Mouse (Mus musculus) gastrocnemius, adult 2 months (tissue): ENCODE measurements at regions not wholly inside any gene's neighbourhood (a gene's known extent, or its start where the extent isn't known, plus 50 kb on each side); places are given as distances from the start of the nearest gene placed in this dataset.
A peak's percentile ranks its signal among the peaks of the same experiment; 100 is the strongest.

Experiments used
- DNase-seq: peaks from one replicate; pipeline ENCODE4 v3.0.0; 2022
- H3K27ac ChIP-seq: fragments of 200-600 bp; 2 replicates; pipeline ENCODE4 v1.8.1; 2022; ENCODE audit warnings: mild to moderate bottlenecking
- H3K4me3 ChIP-seq: fragments of 200-600 bp; 2 replicates; pipeline ENCODE4 v1.8.1; 2022; ENCODE audit warnings: mild to moderate bottlenecking, moderate library complexity
- CTCF ChIP-seq: fragments of 200-600 bp; IDR thresholded peaks from 2 replicates; pipeline ENCODE4 v1.8.1; 2022; ENCODE audit warnings: antibody characterized with exemption, mild to moderate bottlenecking, moderate library complexity
- intact Hi-C: fragments of 180-260 bp; cut with DNase I; formaldehyde crosslinking; loops from one replicate; pipeline ENCODE4 v1.15.1; 2025

- Histone ChIP-seq H3K4me3 (peak overlapping the region; percentile 38), H3K27ac (no peak overlapping the region)
- DNase-seq = no peak
- intact Hi-C loops = no loop called here
- no peak for TF ChIP-seq CTCF
These were observed 77.5 kb downstream of the Nufip1 start for GRCm38 (mm10) chr14:76188105-76188645.

GRCm38 (mm10) chr14:76195324-76195723 is 84.6 kb downstream of the Nufip1 start:
- no peak for DNase-seq
- intact Hi-C loops = no loop called here
- no peak overlapping the region for H3K4me3 ChIP-seq
- TF ChIP-seq CTCF = no peak
- H3K27ac ChIP-seq = no peak overlapping the region

- intact Hi-C loops = no loop called here
- no peak for DNase-seq
- Histone ChIP-seq H3K27ac (no peak overlapping the region), H3K4me3 (no peak overlapping the region)
- no peak for TF ChIP-seq CTCF
These were observed 86.7 kb downstream of the Nufip1 start for GRCm38 (mm10) chr14:76197357-76197756.

GRCm38 (mm10) chr14:76198406-76198805 is 87.7 kb downstream of the Nufip1 start:
- TF ChIP-seq CTCF = no peak
- Histone ChIP-seq H3K27ac (no peak overlapping the region), H3K4me3 (no peak overlapping the region)
- intact Hi-C loops = no loop called here
- no peak for DNase-seq

GRCm38 (mm10) chr14:76202595-76202994 is 91.9 kb downstream of the Nufip1 start:
- TF ChIP-seq CTCF = no peak
- no peak overlapping the region for H3K27ac ChIP-seq

GRCm38 (mm10) chr14:76203135-76203534 is 92.4 kb downstream of the Nufip1 start:
- intact Hi-C loops = no loop called here
- DNase-seq = no peak
- Histone ChIP-seq H3K4me3 (no peak overlapping the region), H3K27ac (no peak overlapping the region)
- no peak for TF ChIP-seq CTCF

More at GRCm38 (mm10) chr14:76202595-76202994, 91.9 kb downstream of the Nufip1 start:
- intact Hi-C loops = no loop called here
- no peak overlapping the region for H3K4me3 ChIP-seq
- DNase-seq = no peak

- intact Hi-C loops = loop anchor here (5.0 to 10.0 kb wide), 3 partner anchors 64 to 258 kb away; no protein-coding TSS in a partner anchor
- DNase-seq = peak; percentile 34
- TF ChIP-seq CTCF = no peak
- peak overlapping the region; percentile 87 for H3K27ac ChIP-seq
- peak overlapping the region; percentile 65 for H3K4me3 ChIP-seq
These were observed 105.9 kb downstream of the Nufip1 start for GRCm38 (mm10) chr14:76216446-76217177.

GRCm38 (mm10) chr14:76217178-76217500 is 106.4 kb downstream of the Nufip1 start:
- no peak for TF ChIP-seq CTCF
- DNase-seq = peak; percentile 67
- Histone ChIP-seq H3K4me3 (peak overlapping the region; percentile 65), H3K27ac (peak overlapping the region; percentile 87)
- intact Hi-C loops = loop anchor here (5.0 to 10.0 kb wide), 3 partner anchors 65 to 258 kb away; no protein-coding TSS in a partner anchor

- TF ChIP-seq CTCF = no peak
- Histone ChIP-seq H3K27ac (peak overlapping the region; percentile 87), H3K4me3 (peak overlapping the region; percentile 65)
- no peak for DNase-seq
- intact Hi-C loops = loop anchor here (5.0 to 10.0 kb wide), 3 partner anchors 65 to 257 kb away; no protein-coding TSS in a partner anchor
These were observed 107.0 kb downstream of the Nufip1 start for GRCm38 (mm10) chr14:76217571-76218256.

- TF ChIP-seq CTCF = no peak
- intact Hi-C loops = no loop called here
- DNase-seq = no peak
- peak overlapping the region; percentile 76 for H3K27ac ChIP-seq
- no peak overlapping the region for H3K4me3 ChIP-seq
These were observed 110.3 kb downstream of the Nufip1 start for GRCm38 (mm10) chr14:76220952-76221351.

- TF ChIP-seq CTCF = no peak
- intact Hi-C loops = loop anchor here (2.0 kb wide), 1 partner anchor 33 kb away; no protein-coding TSS in a partner anchor
These were observed 111.1 kb downstream of the Nufip1 start for GRCm38 (mm10) chr14:76221617-76222319.

GRCm38 (mm10) chr14:76222320-76222626 is 111.6 kb downstream of the Nufip1 start:
- no peak for DNase-seq
- no peak overlapping the region for H3K4me3 ChIP-seq
- intact Hi-C loops = loop anchor here (2.0 kb wide), 1 partner anchor 33 kb away; no protein-coding TSS in a partner anchor
- peak overlapping the region; percentile 76 for H3K27ac ChIP-seq
- TF ChIP-seq CTCF = no peak

More at GRCm38 (mm10) chr14:76221617-76222319, 111.1 kb downstream of the Nufip1 start:
- H3K27ac ChIP-seq = peak overlapping the region; percentile 76
- H3K4me3 ChIP-seq = no peak overlapping the region; the same call in 1 of the 2 replicates
- DNase-seq = no peak
